Mouse (Mus musculus) T-cell, adult 2 months (primary cell): ENCODE data around the gene Aco2.
"Not testable (repeated sequence)": the region's sequence is repeated elsewhere in the genome, so short reads cannot be mapped to it uniquely, and the experiment has no call there.

Experiments used
- DNase-seq: peaks from one replicate; pipeline ENCODE4 v3.0.0; 2022; ENCODE audit warnings: low spot score

Aco2 gene

DNA sequence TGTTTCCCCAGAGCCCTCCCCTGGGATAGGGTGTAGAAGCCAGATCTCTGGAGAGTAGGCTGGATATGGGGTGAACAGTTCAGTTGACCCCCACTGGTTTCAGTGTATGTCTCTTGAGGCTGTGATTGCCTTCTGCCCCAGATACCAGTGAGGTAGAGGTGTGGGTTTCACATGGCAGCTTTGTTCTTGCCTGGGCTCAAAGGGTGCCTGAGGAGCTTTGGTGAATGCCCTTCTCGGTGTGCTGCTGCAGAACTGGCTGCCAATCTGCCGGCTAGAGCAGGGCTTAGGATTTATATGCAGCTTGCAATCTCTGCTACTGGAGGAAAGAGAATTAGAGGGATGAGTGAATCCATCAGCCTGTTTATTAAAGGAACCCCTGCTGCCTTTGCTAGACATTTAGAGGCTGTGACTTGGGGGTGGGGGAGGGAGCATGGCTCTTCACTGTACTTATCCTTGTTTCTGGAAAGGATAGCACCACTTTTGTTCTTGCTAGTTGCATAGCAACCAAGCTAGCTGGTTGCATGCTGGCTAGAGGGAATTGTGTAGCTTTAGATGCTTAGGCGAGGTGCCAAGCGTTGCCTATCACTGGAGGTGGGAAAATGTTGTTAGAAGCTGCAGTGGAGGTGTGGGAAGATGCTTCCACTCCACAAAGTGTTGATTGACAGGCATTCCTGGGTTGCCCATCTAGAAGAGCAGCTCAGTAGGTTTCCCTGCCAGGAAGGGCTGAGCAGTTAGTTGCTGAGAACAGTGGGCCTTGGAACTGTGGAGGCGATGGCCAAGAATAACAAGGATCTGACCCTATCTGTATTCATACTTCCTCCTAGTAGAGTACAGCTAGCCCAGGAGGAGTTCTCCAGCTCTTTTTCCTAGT is 7.7 kb downstream of the Aco2 start:
- no peak for DNase-seq

DNA sequence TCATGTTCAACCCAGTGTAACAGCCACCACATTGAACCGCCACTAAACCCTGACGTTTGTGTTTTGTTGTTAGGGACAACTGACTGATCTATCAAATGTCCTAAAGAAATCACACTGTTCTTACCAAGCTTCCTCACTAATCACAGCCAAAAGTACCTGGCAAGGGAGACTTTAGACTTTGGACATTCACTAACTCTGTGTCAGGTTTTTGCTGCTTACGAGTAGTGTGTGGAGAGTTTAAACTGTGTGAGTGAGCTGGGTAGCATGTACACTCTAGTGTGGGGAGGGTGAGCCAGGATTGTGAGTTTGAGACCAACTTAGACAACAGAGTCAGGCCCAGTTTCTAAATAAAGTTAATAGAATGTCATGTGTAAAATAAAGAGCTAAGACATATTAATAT is 10.2 kb downstream of the Aco2 start:
- DNase-seq, result no peak

DNA sequence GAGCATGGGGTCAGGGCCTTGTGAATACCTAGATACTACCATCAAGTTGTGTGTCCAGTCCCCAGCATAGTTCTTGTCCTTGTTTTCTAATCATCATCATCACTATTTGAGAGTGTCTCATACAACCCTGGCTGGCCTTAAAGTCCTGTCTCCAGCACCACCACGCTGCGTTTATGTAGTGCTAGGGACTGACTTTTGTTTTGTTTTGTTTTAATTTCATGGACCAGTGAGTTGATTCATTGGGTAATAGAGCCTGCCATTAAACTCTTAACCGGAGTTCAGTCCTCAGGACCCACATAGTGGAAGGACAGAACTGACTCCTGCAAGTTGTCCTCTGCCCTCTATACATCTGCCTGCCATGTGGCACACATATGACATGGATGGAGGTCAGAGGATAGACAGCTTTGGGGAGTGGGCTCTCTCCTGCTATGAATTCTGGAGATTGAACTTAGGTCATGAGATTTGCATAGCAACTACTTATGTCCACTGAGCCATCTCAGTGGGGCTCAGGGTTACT is 13.4 kb downstream of the Aco2 start:
- DNase-seq, result no peak

DNA sequence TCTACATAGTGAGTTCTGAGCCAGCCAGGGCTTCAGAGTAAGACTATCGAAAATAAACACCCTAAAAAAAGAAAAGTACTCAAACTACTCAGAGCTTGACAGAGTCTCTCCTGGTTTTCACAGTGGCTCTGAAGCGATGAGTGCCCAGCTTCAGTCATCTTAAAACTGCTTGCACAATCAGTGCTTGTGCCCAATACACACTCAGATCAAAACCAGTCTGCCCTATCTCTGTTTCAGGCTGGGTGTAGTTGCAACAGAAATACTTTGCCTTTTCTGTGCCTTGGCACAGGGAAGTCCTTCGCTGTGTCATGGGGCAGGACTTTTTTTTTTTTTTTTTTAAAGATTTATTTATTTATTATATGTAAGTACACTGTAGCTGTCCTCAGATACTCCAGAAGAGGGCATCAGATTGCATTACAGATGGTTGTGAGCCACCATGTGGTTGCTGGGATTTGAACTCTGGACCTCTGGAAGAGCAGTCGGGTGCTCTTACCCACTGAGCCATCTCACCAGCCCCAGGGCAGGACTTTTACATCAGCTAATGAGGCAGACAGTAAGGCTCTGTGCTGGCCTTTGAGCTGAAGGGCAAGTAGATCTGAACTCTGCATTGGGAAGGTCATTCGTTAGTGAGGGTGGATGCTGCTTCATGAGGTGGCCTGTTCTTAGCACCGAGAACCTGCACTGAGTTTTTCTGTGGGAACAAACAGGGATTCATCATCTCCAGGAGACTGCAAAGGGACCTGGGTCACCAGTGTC is 14.9 kb downstream of the Aco2 start:
- DNase-seq, result no peak

DNA sequence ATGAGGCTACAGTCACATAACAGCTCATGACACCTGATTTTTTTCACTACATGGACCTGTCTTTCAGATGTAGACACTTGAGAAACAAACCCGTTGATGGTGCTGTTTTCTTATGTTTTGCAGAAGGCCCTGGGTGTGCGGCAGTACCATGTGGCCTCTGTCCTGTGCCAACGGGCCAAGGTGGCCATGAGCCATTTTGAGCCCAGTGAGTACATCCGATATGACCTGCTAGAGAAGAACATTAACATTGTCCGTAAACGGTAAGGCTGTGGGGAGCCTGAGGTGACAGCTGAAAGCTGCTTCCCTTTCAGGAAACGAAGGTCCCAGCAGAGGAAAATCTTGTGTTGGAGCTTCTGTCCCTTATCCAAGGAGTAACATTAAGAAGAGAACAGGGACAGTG is 17.1 kb downstream of the Aco2 start:
- DNase-seq, result no peak

DNA sequence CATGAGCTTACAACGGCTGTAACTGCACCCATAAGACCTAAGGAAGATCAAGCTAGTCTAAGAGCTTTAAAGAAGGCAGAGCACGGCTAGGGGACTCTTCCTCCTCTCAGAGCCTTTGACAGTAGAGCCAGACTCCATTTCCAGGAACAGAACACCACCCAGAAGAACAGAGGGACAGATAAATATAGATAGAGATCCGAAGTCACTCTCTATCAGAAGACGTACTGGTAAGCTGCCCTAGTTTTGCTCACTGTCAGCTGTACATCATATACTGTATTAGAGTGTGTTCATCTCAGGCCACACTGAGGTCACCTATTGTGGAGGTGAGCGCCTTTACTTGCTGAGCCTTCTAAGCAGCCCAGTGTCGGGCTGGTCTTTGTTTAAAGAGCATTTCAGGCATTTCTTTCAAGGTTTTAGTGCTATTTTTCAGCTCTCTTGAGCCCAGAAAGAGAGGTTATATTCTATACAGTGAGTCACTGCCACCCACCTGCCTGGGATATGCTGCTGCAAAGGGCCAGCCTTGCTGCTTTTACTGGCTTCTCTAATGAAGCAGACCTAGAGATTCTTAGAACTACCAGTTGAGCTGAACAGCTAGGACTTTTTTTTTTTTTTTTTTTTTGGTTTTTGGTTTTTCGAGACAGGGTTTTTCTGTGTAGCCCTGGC is 19.2 kb downstream of the Aco2 start:
- no peak for DNase-seq

GRCm38 (mm10) chr15:81891822-81892580 is 19.9 kb downstream of the Aco2 start:
- DNase-seq, result no peak

DNA sequence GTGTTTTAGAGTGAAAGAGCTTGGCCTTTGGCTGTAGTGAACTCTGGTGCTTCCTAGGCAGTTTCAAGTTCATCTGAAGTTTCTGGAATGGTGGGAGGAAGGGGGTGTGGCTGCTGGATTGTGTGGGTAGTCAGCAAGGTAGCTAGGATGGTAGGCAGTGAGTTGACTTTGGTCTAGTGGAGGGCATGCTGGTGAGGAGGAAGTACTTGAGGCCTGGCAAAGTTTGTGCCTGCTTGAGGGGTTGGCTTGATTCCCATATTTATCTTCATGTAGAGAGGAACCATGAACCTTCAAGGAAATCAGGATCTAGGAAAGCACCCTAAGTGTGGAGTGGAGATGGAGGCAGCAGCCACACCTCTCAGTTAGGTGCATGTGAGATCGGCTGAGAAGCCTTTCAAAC is 21.9 kb downstream of the Aco2 start:
- no peak for DNase-seq

DNA sequence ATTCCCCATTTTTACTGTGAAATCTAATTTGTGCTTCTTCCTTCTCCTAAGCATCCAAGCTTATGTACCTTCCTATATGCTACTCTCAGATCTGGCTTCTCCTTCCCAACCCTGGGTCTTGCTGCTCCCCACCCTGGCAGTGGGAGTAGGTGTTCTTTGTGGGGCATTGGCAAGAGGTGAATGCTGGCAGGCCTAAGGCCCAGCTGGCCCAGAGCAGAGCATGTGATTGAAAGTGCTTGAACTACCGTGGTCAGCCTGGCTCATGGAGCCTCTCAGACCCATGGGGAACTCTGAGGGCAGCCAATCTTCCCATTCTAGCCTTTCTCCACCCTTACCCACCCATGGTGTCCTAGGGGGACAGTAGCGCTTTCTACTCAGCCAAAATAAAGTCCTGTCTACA is 24.3 kb downstream of the Aco2 start:
- no peak for DNase-seq

- DNase-seq, result no peak
Observed at GRCm38 (mm10) chr15:81897607-81898285, 25.6 kb downstream of the Aco2 start.

GRCm38 (mm10) chr15:81898751-81899150 is 26.6 kb downstream of the Aco2 start:
- DNase-seq, result no peak

DNA sequence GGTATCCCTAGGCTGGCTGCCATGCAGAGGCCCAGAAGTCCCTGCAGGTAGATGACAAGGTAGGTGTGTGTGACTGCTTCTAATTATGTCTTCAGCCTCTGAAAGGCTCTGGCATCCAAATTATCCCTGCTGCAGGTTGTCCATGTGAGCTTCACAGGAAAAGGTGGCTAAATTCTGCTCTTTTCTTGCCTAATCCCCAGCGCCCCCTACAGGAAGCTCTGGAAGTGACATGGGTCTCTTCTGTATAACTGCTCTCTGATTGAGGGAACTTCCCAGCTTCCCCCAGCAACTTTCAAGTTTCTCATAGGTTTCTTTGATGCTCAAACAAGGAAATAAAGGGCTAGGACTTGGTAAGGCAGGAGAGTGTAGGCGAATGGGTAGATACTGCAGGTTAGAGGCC is 32.8 kb downstream of the Aco2 start:
- peak; percentile 71 for DNase-seq

DNA sequence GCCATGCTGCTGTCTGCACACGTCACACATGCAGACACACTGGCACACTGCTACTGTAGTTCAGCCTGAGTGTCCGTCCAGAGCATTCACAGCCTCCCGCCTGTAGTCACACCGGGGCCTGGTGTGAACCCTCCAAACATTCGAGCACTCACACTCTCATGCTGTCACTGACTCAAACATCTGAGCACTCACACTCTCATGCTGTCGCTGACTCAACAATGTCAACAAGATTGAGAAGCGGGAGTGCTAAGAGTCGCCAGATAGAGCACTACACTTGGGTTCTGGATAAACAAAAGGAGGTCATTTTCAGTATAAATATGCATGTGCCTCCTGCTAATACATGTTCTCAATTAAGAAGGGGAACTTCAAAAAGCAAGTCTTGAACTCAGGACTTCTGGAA is 35.8 kb downstream of the Aco2 start:
- DNase-seq, result no peak

DNA sequence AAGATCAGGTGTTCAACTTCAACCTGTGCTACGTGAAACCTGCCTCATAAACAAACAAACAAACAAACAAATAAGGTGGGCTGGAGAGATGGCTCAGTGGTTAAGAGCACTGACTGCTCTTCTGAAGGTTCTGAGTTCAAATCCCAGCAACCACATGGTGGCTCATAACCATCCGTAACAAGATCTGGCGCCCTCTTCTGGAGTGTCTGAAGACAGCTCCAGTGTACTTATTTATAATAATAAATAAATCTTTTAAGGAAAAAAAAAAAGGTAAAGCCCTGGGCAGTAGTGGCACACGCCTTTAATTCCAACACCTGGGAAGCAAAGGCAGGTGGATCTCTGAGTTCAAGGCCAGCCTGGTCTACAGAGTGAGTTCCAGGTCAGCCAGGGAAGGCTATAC is 36.7 kb downstream of the Aco2 start:
- DNase-seq, result not testable (repeated sequence)

- DNase-seq, result no peak
Observed at GRCm38 (mm10) chr15:81912498-81912897, 40.4 kb downstream of the Aco2 start.

GRCm38 (mm10) chr15:81914668-81915067 is 42.6 kb downstream of the Aco2 start:
- no peak for DNase-seq

- DNase-seq, result no peak
Observed at GRCm38 (mm10) chr15:81915663-81916062, 43.6 kb downstream of the Aco2 start.

- DNase-seq, result no peak
Observed at GRCm38 (mm10) chr15:81917201-81917600, 45.1 kb downstream of the Aco2 start.

DNA sequence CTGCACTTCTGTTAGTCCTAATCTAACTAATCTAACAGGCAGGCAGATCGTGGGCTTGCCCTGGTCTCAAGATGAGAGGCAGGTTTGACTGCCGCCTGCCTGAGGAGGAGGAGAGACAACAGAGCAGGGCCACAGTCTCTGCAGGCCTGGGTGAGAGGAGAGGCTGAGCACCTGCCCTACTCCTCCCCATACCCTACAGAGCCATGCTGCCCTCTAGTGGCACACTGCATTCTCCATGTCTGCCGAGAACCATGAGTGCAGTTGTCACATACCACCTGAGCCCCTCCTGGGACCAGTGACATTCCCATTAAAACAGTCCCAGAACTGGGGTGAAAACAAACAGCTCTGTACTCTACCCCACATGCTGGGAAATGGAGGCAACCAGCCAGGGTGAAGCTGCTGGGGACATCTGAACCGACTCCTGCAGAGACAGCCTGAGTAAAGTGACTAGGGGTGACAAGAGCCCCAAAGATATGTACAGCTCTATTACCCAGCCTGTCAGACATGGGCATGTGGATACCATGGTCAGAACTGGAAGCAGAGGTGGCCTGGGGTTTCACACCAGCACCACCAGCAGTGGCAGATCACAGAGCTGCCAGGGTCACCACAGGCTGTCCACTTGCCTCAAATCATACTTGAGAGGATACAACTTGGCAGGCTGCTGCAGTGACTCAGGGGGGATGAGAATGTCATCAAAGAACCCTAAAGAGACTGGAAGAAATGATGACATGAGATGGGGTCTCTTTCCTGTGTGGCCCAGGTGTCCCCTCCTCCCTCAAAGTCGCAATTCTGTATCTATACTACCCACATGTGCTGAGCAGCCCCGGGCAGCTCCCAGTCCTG is 45.7 kb downstream of the Aco2 start:
- peak; percentile 58 for DNase-seq

DNA sequence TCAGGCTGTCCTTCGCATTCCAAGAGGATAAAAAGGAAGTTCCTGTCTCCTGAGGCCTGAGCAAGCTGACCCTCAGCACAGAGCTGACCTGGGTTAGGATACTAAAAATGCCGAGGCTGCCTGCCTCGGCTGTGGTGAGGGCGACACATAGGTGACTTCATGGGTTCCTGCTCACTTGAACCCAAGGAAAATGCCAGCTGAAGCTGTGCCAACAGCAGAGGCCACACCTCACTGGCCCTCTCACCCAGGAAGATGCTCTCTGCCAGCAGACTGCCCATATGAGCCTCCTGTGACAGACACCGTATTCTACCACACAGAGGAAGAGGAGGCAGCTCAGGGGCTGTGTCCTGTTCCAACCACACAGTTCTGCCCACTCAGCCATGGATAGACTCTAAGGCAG is 47.0 kb downstream of the Aco2 start:
- no peak for DNase-seq
